Mouse (Mus musculus) midbrain, embryonic 14.5 days (tissue): ENCODE measurements at regions not wholly inside any gene's neighbourhood (a gene's known extent, or its start where the extent isn't known, plus 50 kb on each side); places are given as distances from the start of the nearest gene placed in this dataset.
"Not testable (repeated sequence)": the region's sequence is repeated elsewhere in the genome, so short reads cannot be mapped to it uniquely, and the experiment has no call there.

ENCODE experiments used
- ATAC-seq: fragments of 200-750 bp; cut with Nextera tagmentation; 2 replicates; pipeline ENCODE4 v1.8.0; 2017; ENCODE audit warnings: moderate number of reproducible peaks, moderate library complexity; ENCODE audit not compliant: low FRiP score, low TSS enrichment
- DNase-seq: peaks from one replicate; pipeline ENCODE4 v3.0.0-alpha.2; 2015
- H3K27ac ChIP-seq: fragments of 300-500 bp; sonication (generic); replicated peaks from 2 replicates; pipeline ENCODE4 v1.5.1; 2014; ENCODE audit warnings: mild to moderate bottlenecking, low read depth, low read length, moderate library complexity
- H3K27me3 ChIP-seq: fragments of 300-500 bp; sonication (generic); 2 replicates; pipeline ENCODE4 v1.6.1; 2014; ENCODE audit warnings: low read length, control low read depth, mixed read lengths; ENCODE audit not compliant: control insufficient read depth, insufficient read depth
- H3K36me3 ChIP-seq: fragments of 300-500 bp; sonication (generic); 2 replicates; pipeline ENCODE4 v1.6.1; 2014; ENCODE audit warnings: low read length, control low read depth; ENCODE audit not compliant: control insufficient read depth, insufficient read depth
- H3K4me1 ChIP-seq: fragments of 300-500 bp; sonication (generic); 2 replicates; pipeline ENCODE4 v1.6.1; 2014; ENCODE audit warnings: mild to moderate bottlenecking, antibody characterized with exemption, low read length, control low read depth; ENCODE audit not compliant: control insufficient read depth, insufficient read depth
- H3K4me2 ChIP-seq: fragments of 300-500 bp; sonication (generic); 2 replicates; pipeline ENCODE4 v1.6.1; 2014; ENCODE audit warnings: mild to moderate bottlenecking, low read length, moderate library complexity
- H3K4me3 ChIP-seq: fragments of 300-500 bp; sonication (generic); replicated peaks from 2 replicates; pipeline ENCODE4 v1.5.1; 2014; ENCODE audit warnings: low read depth, low read length
- H3K9ac ChIP-seq: fragments of 300-500 bp; sonication (generic); replicated peaks from 2 replicates; pipeline ENCODE4 v1.6.1; 2014; ENCODE audit warnings: mild to moderate bottlenecking, low read length, moderate library complexity
- H3K9me3 ChIP-seq: fragments of 300-500 bp; sonication (generic); 2 replicates; pipeline ENCODE4 v1.6.1; 2016; ENCODE audit warnings: low read length, control low read depth, mixed read lengths; ENCODE audit not compliant: control insufficient read depth
- WGBS: fragments of 180-500 bp; shearing (Covaris S2); extraction: QIAGEN DNeasy Blood & Tissue Kit; methylation state at CpG from one replicate; pipeline ENCODE4 v1.1.7; 2014; 5-methylcytosine and 5-hydroxymethylcytosine counted together

DNA sequence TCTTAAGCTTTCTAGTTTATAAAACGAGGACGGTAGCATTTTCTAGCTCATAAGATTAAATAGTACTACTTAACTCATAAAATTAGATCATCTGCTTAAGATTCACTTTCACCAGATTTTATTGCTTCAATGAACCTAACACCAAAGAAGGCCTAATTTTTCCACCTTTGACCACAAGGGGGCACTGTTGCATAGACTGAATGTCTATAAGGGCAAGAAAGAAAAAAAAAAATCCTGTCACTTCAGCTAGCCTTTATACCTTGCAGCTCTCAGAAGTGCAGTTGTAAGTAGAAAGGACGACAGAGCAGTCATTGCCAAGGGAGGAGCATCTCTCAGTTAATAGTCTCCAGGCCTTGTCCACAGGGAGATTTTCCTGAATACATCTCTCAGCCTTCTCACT is 447.7 kb downstream of the Dad1 start:
- DNase-seq = peak; percentile 94
- no peak overlapping the region for H3K4me3 ChIP-seq
- 9% methylated on average over 3 of the region's 3 CpGs for WGBS
- H3K27ac ChIP-seq = no peak overlapping the region
- no peaks in the 10 kb centered on the region for H3K4me1 ChIP-seq
- H3K27me3 ChIP-seq = no peaks in the 10 kb centered on the region
- H3K9me3 ChIP-seq = no peaks in the 10 kb centered on the region
- no peak overlapping the region for H3K9ac ChIP-seq
- no peak overlapping the region for H3K4me2 ChIP-seq
- ATAC-seq = peak; percentile 34; the same call in 1 of the 2 replicates
- H3K36me3 ChIP-seq = no peaks in the 10 kb centered on the region

DNA sequence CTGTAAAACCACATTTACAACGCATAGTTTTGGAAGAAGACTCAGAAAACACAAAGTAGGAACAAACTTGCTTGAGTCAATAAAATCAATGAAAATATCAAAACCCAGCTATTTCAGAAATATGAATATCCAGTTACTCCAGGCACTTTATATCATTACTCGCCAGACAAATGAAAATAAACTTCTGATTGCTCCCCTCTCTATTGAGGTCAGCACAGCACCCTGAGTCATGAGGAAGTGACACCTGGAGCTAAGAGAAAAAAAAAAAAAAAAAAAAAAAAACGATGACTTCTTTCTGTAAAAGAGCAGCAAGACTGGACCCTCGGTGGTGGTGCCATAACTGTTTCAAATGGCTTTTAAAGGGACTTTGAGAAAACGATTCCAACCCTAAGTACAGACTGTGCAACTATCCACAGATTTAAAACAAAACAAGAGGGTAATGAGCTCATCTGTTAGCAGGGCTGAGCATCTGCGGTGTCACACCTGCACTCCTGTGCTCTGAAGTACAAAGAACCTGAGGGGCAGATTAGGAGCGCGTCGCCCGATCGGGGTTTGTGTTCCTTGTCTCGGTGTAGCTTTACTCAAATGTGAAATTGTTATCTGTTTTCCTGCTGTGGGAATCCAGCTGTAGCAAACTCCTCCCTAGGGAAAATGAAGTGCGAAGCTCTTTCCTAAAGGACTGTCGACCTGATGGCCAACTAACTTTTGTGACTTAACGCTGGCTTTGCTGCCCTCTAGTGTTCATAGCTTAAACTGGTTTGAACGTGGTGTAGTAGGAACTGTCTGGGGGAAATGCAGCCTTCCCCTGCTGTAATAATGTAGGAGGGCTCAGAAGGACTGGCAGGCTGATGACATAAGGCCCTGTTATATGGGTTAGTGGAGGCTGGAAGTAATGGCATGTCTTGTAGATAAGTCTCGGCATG is 449.9 kb downstream of the Dad1 start:
- Histone ChIP-seq H3K27ac (no peak overlapping the region), H3K4me2 (peak overlapping the region; percentile 38), H3K4me3 (no peak overlapping the region), H3K9me3 (no peaks in the 10 kb centered on the region), H3K9ac (no peak overlapping the region), H3K27me3 (no peaks in the 10 kb centered on the region), H3K36me3 (no peaks in the 10 kb centered on the region), H3K4me1 (no peaks in the 10 kb centered on the region)
- 30% methylated on average over 17 of the region's 17 CpGs for WGBS
- ATAC-seq = peak; percentile 40; the same call in 1 of the 2 replicates
- DNase-seq = peak; percentile 94

DNA sequence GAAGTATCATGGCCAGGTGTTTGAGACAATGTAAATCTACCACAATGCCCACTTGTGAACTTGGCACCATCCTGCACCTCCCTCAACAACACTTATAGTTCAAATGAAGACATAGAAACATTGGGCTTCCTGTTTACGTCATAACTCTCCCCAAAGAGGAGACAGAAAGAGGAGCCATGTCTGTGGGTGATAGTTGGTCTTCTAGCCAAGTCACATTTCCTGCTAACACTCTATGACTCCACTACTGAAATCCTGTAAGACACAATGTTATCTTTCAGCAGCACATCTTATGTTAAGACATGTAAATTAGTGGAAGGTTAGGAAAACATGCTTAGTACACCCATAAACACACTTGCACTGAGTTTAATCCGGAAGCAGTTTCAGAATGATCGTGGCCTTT is 451.4 kb downstream of the Dad1 start:
- 95% methylated on average over 3 of the region's 3 CpGs for WGBS
- Histone ChIP-seq H3K4me1 (no peaks in the 10 kb centered on the region), H3K4me3 (no peak overlapping the region), H3K27ac (no peak overlapping the region), H3K4me2 (no peak overlapping the region), H3K9me3 (no peaks in the 10 kb centered on the region), H3K27me3 (no peaks in the 10 kb centered on the region), H3K9ac (no peak overlapping the region), H3K36me3 (no peaks in the 10 kb centered on the region)
- ATAC-seq (no peak), DNase-seq (no peak)

DNA sequence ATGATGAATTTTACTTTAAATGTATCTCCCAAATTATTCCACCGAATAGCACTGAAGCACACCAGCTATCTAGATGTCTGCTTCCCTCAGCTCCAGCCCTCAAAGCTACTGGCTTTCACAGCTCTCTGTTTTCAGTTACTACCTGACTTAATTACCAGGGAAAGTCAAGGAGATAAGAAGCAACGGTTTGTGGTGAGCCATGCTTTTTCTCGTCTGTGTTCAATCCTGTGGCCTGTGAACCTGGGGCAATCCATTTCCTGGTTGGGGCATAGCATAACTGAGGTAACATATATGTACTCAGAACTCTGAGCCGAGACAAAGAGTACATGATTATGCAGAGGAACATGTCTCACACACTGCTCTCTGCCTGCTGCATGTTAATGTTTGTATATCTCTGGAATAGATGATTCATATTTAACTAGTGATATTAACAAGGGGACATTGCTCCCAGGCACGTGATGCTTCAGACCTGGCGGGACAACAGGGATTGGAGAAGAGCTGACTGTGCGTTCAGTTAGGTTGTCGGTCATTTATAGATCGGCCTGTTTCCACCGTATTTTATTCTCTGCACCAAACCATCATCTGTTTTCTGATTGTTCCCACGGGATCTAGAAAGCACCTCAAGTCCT is 453.3 kb downstream of the Dad1 start:
- no peak for ATAC-seq
- Histone ChIP-seq H3K27ac (no peak overlapping the region), H3K4me3 (no peak overlapping the region), H3K36me3 (no peaks in the 10 kb centered on the region), H3K9ac (no peak overlapping the region), H3K9me3 (no peaks in the 10 kb centered on the region), H3K27me3 (no peaks in the 10 kb centered on the region), H3K4me1 (no peaks in the 10 kb centered on the region), H3K4me2 (no peak overlapping the region)
- DNase-seq = no peak
- WGBS = 87% methylated on average over 11 of the region's 11 CpGs

DNA sequence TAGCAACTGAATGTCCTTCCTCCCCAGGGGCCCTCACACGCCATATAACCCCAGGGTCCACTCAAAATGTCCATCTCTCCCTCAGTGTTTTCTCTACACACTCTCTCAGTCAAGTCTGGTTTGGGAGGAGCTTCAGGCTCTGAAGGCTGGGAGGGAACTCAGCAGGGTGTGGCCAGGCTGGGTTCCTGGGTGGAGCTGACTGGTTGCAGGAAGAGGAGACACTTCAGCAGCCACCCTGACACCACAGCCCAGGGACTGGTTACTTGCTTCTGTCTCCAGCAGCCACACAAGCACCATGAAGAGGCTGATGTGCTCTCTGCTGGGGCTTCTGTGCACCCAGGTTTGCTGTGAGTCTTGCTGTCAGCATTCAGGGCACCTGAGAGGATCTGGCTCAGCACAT is 458.7 kb downstream of the Dad1 start:
- not testable (repeated sequence) for H3K27ac ChIP-seq, DNase-seq, H3K9ac ChIP-seq, H3K4me2 ChIP-seq, H3K27me3 ChIP-seq, H3K36me3 ChIP-seq, H3K9me3 ChIP-seq, H3K4me3 ChIP-seq, ATAC-seq, H3K4me1 ChIP-seq
- 71% methylated on average over 1 of the region's 1 CpGs for WGBS

DNA sequence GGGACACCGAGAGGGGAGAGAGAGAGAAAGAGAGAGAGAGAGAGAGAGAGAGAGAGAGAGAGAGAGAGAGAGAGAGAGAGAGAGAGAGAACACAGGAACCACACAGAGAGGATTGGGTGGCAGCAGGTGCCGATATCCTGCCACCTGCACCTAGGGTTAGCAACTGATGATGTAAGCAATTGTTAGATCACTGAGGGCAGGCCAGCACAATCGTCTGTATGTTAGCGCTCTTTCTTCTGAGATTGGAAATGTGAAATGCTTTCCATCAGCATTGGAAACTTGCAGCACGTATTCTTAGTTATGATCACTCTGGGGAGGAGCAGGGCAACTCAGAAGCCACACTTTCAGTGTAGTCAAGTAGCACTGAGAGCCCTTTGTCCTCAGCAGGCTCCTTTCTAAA is 459.4 kb downstream of the Dad1 start:
- Histone ChIP-seq H3K4me3 (no peak overlapping the region), H3K4me1 (no peaks in the 10 kb centered on the region), H3K36me3 (no peaks in the 10 kb centered on the region), H3K9me3 (no peaks in the 10 kb centered on the region), H3K4me2 (no peak overlapping the region), H3K27me3 (no peaks in the 10 kb centered on the region), H3K27ac (no peak overlapping the region), H3K9ac (no peak overlapping the region)
- ATAC-seq = no peak
- DNase-seq = no peak
- whole genome bisulfite sequencing = 90% methylated on average over 5 of the region's 5 CpGs

DNA sequence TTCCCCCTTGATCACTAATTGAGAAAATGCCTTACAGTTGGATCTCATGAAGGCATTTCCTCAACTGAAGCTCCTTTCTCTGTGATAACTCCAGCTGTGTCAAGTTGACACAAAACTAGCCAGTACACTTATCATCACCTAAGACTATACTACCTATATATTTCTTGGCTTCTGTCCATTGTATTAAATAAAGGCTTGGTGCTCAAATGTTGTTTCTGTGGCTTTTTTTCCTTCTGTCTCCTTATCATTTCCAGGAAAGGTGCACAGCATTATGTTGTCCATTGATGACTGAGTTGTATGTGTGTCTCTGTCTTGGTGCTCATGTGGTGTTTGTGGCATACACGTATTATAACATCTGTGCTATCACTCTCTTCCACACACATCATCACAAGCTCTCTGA is 461.5 kb downstream of the Dad1 start:
- WGBS = 80% methylated on average over 1 of the region's 1 CpGs
- not testable (repeated sequence) for H3K9ac ChIP-seq, H3K4me2 ChIP-seq, H3K4me1 ChIP-seq, H3K27ac ChIP-seq, H3K4me3 ChIP-seq, H3K36me3 ChIP-seq, ATAC-seq, DNase-seq, H3K27me3 ChIP-seq, H3K9me3 ChIP-seq

DNA sequence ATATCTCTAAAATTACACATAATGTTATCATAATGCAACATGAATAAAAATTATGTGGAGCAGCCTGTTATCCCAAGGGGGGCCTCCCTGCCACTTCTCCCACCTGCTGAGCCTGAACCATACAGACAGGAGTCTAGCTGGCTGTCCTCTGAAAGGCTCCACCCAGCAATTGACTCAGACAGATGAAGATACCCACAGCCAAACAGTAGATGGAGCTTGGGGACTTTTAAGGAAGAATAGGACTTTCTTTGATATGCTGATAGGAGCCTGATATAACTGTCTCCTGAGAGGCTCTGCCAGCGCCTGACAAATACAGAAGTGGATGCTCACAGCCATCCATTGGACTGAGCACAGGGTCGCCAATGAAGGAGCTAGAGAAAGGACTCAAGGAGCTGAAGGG is 468.4 kb downstream of the Dad1 start:
- H3K9me3 ChIP-seq, ATAC-seq, DNase-seq, H3K9ac ChIP-seq, H3K27ac ChIP-seq, H3K4me1 ChIP-seq, H3K27me3 ChIP-seq, H3K36me3 ChIP-seq, H3K4me2 ChIP-seq, H3K4me3 ChIP-seq: not testable (repeated sequence)
- 71% methylated on average over 2 of the region's 2 CpGs for WGBS

DNA sequence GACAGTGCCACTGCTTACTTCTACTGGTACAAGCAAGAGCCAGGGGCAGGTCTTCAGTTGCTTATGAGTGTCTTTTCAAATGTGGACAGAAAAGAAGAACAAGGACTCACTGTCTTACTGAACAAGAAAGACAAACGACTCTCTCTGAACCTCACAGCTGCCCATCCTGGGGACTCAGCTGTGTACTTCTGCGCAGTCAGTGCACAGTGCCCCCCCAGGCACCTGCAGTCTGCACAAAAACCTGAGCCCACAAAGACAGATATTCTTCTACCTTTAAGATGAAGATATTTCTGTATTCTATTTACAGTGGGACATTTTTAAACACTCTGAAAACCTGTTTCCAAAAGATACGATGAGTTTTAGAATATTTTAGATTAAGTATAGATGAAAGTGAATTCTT is 476.5 kb downstream of the Dad1 start:
- H3K27ac ChIP-seq = no peak overlapping the region
- H3K27me3 ChIP-seq = no peaks in the 10 kb centered on the region
- no peaks in the 10 kb centered on the region for H3K9me3 ChIP-seq
- no peak for DNase-seq
- ATAC-seq = no peak
- H3K4me3 ChIP-seq = no peak overlapping the region
- WGBS = 79% methylated on average over 3 of the region's 3 CpGs
- H3K36me3 ChIP-seq = no peaks in the 10 kb centered on the region
- H3K4me2 ChIP-seq = no peak overlapping the region
- no peaks in the 10 kb centered on the region for H3K4me1 ChIP-seq
- H3K9ac ChIP-seq = no peak overlapping the region
